Mouse (Mus musculus) forelimb bud, embryonic 11.5 days (tissue): Measurements from ENCODE around the gene Mrm1.

Source experiments
- DNase-seq: peaks from one replicate; pipeline ENCODE4 v3.0.0-alpha.2; 2012; ENCODE audit warnings: low read depth, low spot score

Gene Mrm1

DNA sequence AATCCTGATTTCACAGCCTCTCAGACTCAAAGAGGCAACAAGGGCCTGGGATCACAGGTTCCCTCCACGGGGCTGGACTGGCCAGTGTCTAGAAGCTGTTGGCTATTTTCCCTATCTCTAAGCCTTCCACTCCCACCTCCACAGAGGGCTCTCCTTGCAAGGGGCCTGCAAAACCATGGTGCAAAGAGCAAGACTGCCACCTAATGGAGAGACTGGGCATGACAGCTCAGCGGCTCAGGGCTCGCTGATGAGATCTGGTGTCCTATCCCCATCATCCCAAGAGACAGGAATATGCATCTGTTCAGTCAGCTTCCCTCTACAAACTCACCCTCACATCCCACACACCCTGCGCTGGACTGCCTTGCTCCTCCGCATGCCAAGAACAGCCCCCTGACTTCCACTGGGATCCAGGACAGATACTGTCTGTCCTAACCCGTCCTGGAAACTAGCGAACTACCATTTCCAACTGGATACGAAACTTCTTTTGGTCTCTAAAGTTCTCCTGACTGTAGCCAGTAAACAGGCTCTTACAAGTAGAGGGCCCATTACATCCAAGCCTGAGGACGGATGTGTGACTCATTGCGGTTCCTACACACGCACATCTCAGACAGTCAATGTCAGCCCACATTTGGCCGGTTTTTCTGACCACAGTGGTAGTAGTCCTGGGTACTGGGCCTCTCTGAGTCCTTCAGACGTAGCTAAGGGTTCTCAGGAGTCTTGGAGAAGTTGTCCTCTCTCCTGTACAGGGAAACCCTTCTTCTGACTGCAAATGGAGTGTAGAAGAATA, 5.4 kb downstream of the Mrm1 start:
- peak; percentile 80 for DNase-seq

DNA sequence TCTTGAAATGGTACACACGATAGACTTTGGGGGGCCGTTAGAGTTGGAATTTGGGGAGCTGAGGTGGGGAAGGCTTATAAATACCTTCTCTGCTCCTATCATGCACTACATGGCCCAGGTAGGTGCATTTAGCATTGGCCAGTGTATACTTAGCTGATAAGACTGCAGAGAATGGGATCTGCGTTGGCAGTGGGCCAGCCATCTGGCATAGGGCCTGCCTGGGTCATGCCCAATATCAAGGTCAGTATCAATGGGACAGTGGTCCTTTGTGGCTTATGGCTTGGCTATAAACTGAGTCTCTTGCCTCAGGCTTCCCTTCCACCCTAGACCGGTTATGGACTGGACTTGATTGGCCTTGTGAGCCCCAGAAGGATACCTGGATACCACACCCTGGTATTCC, 14.9 kb downstream of the Mrm1 start:
- DNase-seq = no peak

DNA sequence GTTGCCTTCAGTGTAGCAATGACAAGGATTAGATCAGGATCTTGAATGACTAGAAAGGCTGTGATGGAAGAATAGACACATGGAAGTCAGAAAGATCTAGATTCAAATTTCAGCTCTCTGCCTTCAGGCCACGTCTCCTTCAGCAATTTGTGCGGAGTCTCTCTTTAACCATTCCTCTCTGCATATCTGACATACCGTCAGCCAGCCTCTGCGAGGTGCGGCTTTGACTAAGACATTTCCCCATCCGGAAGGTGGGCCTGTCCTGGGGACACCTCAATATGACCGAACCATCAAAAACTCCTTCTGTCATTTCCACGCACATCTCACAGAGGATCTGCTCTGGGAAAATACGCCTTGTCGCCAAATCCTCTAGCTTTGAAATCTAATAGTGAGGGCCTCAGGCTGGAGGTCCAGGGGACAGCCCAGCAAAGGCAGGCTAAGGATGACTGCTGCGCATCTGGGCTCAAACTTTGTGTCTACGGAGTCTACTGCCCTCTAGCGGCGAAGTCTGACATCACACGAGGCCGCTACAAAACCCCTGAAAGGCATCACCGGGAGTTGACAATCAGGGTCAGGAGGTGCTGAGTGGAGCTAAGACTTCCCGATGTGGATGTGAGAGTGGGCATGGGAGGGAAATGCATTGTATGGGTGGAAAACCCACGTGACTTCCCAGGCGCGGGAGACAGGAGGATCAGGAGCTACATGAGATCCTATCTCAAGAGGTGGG, 21.5 kb downstream of the Mrm1 start:
- peak; percentile 87 for DNase-seq

DNA sequence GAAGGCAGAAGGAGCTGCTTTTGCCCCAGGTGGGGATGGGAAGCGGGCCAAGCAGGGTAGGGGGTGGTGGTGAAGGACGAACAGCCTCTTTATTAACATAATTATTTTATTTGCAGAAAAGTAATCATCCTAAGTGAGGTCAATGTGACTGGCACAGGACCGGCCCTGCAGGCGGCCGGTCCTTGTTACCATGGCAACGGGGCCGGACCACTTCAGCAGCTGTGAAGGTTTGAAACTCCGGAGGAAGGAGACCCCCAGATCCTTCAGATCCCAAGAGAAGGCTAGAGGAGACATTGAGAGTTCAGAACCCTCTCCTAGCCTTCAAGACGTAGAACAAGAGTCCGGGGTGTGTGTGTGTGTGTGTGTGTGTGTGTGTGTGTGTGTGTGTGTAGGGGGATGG, 22.3 kb downstream of the Mrm1 start:
- no peak for DNase-seq

DNA sequence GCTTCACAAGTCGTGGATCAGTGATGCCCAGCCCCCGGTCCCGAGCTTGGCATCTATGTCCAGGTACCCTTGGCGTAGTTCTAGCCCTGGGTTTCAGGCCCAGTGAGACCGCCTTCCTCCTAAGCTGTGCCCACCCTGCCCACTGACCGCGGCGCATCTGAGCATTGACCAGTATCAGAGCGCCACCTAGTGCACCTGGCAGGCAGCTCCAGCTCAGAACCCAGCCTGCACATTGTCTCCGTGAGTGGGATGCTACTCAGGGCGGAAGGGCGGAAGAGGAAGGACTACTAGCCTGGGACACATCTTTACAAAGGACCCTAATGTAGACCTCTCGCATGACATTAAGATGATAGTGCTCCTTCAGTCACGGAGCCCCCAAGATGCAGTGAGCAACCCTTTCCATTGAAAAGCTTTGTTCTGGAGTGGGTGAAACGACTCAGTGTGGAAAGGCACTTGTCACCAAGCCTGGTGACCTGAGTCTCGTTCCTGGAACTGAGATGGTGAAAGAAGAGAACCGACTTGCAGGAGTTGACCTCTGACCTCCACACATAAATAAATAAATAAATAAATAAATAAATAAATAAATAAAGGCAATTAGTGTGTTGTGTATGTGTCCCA, 24.7 kb downstream of the Mrm1 start:
- DNase-seq = peak; percentile 73

DNA sequence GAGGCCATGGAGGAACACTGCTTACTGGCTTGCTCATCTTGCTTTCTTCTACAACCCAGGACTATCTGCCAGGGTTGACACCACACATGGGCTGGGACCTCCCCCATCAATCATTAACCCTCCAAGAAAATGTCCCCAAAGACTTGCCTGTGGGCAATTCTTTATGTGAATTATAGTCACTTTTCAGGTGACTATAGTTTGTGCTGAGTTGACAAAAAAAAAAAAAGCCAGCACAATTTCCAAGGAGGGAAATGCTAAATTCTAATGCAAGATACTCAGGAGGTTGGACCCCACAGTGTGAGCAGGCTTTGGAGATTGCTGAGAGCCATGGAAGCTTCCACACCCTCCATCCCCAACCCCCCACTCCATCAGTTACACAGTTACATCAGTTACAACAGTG, 25.8 kb downstream of the Mrm1 start:
- DNase-seq = no peak

DNA sequence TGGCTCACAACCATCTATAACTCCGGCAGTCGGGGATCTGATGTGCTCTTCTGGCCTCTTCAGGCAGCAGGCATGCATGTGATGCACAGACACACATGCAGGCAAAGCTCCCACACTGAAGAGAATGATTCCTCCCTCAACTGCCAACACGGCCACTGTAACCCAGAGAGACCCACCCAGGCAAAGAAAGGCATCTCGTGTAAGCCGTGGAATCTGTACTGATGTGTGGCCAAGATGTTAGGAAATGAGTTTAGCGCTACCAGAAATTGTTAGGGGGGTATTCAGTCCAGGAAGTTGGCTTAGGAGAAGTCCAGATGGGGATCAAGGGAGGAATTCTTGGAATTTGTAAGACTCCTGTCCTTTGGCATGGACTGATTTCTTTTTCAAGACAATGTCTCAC, 28.9 kb downstream of the Mrm1 start:
- DNase-seq = no peak

DNA sequence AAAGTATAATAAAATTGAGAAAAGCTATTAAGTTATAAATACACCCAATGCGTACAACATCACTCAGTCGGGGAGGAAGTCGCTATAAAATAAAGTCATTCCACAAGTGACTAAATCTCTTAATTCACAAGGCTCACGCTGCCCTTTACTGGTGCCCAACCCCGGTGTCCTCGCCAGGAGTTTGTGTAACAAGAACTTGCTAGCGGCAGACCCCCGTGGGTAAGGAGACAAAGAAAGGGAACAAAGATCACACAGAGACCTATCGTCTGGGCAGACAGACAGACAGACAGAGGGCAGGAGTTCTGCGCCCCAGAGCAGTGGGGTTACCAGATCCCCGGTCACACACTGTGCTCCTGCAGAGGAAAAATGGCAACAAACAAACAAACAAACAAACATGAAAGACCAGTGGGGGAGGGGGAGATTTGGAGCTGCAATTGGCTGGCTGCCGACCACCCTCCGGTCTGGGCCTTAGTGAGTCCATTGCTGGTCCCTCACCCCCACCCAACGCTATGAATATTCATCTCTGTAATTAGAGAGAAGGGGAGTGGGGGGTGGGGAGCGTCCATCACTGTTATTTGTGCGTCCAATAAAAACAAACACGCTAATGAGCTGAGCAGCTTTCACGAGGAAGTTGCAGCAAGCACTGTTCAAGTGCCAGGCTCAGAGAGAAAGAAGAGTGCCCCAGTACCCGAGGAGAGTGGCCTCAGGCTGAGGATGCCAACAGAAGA, 39.0 kb downstream of the Mrm1 start:
- peak; percentile 40 for DNase-seq

DNA sequence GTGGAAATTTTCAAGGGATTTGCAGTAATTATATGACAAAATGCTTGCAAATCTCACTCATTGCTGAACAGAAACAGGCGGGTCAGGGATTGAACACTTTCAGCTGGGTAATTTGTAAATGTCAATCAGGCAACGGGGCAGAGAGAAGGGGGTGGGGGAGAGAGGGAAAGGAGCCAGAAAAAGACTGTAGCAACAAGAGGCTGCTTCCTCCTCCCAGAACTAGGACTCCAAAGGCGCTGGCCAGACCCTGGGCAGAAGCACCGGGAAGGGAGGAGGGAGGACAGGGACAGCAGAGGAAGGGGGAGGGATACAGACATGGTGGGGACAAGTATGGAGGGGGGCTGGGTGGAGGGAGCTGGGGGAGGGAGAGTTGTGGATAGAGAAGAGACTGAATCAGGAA, 43.8 kb downstream of the Mrm1 start:
- DNase-seq = no peak

DNA sequence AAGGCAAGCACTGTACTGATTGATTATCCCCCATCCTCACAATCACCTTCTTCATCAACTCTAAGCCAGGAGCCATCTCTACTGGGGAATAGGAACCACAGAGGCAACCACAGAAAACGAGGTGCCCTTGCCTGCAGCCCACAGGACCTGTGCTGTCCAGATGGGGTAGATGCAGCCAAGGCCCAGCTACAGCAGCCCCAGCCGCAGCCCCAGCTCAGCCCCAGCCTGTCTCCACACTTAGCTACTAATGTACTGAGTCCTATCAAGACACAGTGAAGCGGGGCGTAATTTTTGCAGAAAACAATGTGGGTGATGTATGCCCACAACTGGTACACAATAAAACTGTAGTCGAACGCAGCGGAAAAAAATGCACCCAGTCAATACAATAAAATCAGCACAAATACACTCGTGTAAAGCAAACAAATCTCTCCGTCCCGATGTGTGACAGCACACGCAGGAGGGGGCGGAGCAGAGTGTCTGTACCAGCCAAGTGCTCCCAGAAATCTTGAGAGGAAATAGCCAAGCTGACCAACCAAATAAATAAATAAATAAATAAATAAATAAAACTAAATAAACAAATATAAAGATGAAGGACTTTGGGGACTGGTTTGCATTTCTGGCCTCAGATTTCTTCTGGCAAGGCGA, 44.3 kb downstream of the Mrm1 start:
- no peak for DNase-seq

DNA sequence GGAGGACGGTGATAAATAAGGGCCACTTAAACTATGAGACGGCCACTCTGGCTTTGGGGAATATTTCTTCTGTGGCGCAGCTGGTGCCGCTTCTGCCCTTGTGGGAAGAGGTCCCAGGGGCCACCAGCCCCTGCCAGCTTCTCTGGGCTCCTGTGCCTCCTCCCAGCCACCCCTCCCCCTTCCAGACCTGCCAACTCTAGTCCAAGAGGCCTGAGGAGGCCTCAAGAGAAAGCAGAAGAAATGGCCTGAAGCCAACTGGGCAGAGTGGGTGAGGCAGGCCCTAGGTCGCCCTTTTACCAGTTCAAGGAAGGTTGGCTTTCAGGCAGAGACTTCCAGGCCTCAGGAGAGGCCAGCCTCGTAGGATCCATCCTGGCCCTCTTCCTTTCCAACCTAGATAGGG, 51.4 kb downstream of the Mrm1 start:
- DNase-seq = no peak

DNA sequence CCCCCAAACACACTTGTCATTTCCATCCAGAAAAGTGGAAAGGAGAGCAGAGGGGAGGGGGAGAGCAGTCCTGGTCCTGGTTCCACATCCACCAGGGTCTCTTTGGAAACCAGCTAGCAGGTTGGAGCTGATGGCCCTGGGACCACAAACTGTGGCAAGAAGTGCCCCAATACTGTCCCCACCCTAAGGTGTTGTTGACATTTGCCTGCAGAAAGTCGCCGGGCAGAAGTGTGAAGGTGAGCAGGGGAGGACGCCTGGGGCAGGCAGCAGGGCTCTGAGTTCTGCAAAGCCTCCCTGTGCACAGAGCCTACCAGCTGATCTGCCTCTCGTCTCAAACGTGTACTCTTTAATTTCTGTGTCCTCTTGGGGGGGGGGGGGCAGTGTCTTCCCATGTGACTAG, 54.2 kb downstream of the Mrm1 start:
- no peak for DNase-seq

DNA sequence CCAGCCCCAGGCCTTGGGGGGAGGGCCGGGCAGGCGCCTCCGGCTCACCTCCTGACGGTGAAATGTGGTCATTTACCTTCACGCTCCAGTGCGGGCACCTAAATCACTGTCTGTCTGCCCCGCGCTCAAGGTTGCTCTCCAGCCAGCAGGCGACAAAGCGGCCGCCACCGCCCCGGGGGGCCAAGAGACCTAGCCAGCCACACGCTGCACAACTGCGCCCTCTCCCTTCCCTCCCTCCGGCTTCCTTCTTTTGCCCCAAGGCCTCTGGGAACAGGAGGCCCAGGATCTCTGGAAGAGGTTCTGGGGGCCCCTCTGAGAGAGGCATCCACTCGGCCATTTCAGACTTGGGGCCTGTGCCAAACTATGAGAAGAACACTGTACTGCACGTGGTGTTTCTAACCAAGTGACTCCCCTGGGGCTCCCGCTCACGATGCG, 54.8 kb downstream of the Mrm1 start:
- DNase-seq = peak; percentile 19

DNA sequence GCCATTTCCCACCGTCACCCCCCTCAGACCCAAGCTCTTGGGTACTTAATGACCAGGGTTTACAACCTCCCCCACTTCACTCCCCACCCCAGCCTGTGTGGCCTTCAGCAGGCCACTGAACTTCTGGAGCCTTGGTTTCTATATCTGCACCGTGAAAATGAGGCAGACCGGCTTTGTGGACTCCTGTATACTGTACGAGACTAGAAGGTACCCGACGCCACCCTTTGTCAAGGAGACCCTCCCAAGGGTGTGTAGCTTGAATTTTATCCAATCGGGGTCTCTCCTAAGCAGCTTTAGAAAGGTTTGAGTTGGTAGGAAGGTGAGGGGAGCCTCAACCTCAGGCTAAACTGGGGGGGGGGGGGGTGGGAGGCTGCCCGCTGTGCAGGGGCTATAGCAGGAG, 55.2 kb downstream of the Mrm1 start:
- DNase-seq = no peak
